Mouse (Mus musculus) retina, embryonic 14.5 days (tissue): ENCODE measurements around the gene Meiob.

ENCODE experiments used
- DNase-seq: peaks from one replicate; pipeline ENCODE4 v3.0.0-alpha.2; 2015; ENCODE audit warnings: low spot score

The Meiob gene

GRCm38 (mm10) chr17:24803952-24804951, at the start of gene Meiob:
TSS of gene Meiob (plus strand) at chr17:24804289.
- DNase-seq = peak; percentile 81

GRCm38 (mm10) chr17:24757394-24757793, 46.7 kb upstream of the Meiob start:
- no peak for DNase-seq

- no peak for DNase-seq
These were observed 43.0 kb upstream of the Meiob start for GRCm38 (mm10) chr17:24761121-24761520.

GRCm38 (mm10) chr17:24765016-24765905, 38.8 kb upstream of the Meiob start:
- no peak for DNase-seq

GRCm38 (mm10) chr17:24766266-24766875, 37.7 kb upstream of the Meiob start:
- DNase-seq = no peak

- no peak for DNase-seq
These were observed 34.9 kb upstream of the Meiob start for GRCm38 (mm10) chr17:24769146-24769545.

- no peak for DNase-seq
These were observed 30.8 kb upstream of the Meiob start for GRCm38 (mm10) chr17:24773241-24773640.

GRCm38 (mm10) chr17:24775173-24775572, 28.9 kb upstream of the Meiob start:
- no peak for DNase-seq

- no peak for DNase-seq
These were observed 27.0 kb upstream of the Meiob start for GRCm38 (mm10) chr17:24777073-24777472.

GRCm38 (mm10) chr17:24780821-24781220, 23.3 kb upstream of the Meiob start:
- DNase-seq = no peak

- no peak for DNase-seq
These were observed 11.9 kb upstream of the Meiob start for GRCm38 (mm10) chr17:24792190-24792589.

GRCm38 (mm10) chr17:24794791-24795190, 9.3 kb upstream of the Meiob start:
- DNase-seq = peak; percentile 50

GRCm38 (mm10) chr17:24796969-24797368, 7.1 kb upstream of the Meiob start:
- no peak for DNase-seq

- no peak for DNase-seq
These were observed 5.9 kb upstream of the Meiob start for GRCm38 (mm10) chr17:24798229-24798628.

GRCm38 (mm10) chr17:24799476-24799875, 4.6 kb upstream of the Meiob start:
- DNase-seq = no peak

GRCm38 (mm10) chr17:24800524-24800923, 3.6 kb upstream of the Meiob start:
- DNase-seq = no peak

- DNase-seq = no peak
These were observed 7.1 kb downstream of the Meiob start for GRCm38 (mm10) chr17:24811211-24811610.

GRCm38 (mm10) chr17:24812215-24812614, 8.1 kb downstream of the Meiob start:
- DNase-seq = no peak

- DNase-seq = no peak
These were observed 11.2 kb downstream of the Meiob start for GRCm38 (mm10) chr17:24815256-24815655.

- peak; percentile 42 for DNase-seq
These were observed 13.4 kb downstream of the Meiob start for GRCm38 (mm10) chr17:24817503-24817902.

GRCm38 (mm10) chr17:24818172-24818571, 14.1 kb downstream of the Meiob start:
- no peak for DNase-seq

- no peak for DNase-seq
These were observed 15.4 kb downstream of the Meiob start for GRCm38 (mm10) chr17:24819469-24819868.
